18 mouse cellular contexts compared by ENCODE assay signal in genomic region chr14:105584632-105585031, GRCm38 (mm10).
DNase-seq lines count a peak whose midpoint lies in the region; ATAC-seq lines count a peak whose summit lies in the region.
"Had no signal": no experiment of that assay in that cellular context is flagged by ENCODE, and none has a peak within 500 bp of the region (broad histone marks: within the 10 kb centered on the region; RNA-seq: fewer than 3 reads in every experiment).

No protein-coding gene starts in this region.

- H3K4me3 ChIP-seq in limb, embryonic 12.5 days (replicated peaks): no peak overlapping the region
- H3K4me3 ChIP-seq in limb, embryonic 10.5 days: no peak overlapping the region
- H3K4me3 ChIP-seq: embryonic facial prominence, embryonic 12.5 days; forebrain, embryonic 15.5 days; heart, embryonic 13.5 days; hindbrain, embryonic 15.5 days had no signal

- 2% methylated on average over 3 of the region's 3 CpGs for WGBS in limb, embryonic 12.5 days
- 25% methylated on average over 3 of the region's 3 CpGs for WGBS in limb, embryonic 10.5 days

- no peak for ATAC-seq in limb, embryonic 12.5 days (ENCODE audit: insufficient number of reproducible peaks, insufficient read depth, low FRiP score, low TSS enrichment, low read depth)
- ATAC-seq in common myeloid progenitor, adult 5-6 weeks (replicated peaks; ENCODE audit: low read depth, poor library complexity, severe bottlenecking): peak; percentile 89
- ATAC-seq in megakaryocyte progenitor cell, adult 5-6 weeks (replicated peaks; ENCODE audit: poor library complexity): peak; percentile 63
- no peak for ATAC-seq in megakaryocyte, adult 5-6 weeks (ENCODE audit: poor library complexity, severe bottlenecking)
- ATAC-seq: forebrain, embryonic 15.5 days; intestine, embryonic 16.5 days had no signal

- 0 out of 2 replicates have a peak overlapping the region, but pooled peaks have one; percentile 41 for H3K27ac ChIP-seq in limb, embryonic 12.5 days
- no peak overlapping the region for H3K27ac ChIP-seq in limb, embryonic 10.5 days
- H3K27ac ChIP-seq: embryonic facial prominence, embryonic 12.5 days; forebrain, embryonic 15.5 days; heart, embryonic 13.5 days; hindbrain, embryonic 15.5 days had no signal

- H3K9me3 ChIP-seq in limb, embryonic 12.5 days: no peaks in the 10 kb centered on the region
- no peaks in the 10 kb centered on the region for H3K9me3 ChIP-seq in limb, embryonic 10.5 days (replicated peaks)
- H3K9me3 ChIP-seq: embryonic facial prominence, embryonic 12.5 days; forebrain, embryonic 15.5 days; heart, embryonic 13.5 days; hindbrain, embryonic 15.5 days had no signal

- no peak for DNase-seq in limb, embryonic 10.5 days (ENCODE audit: low spot score)
- DNase-seq in heart, postnatal 25 days (ENCODE audit: low spot score): no peak
- no peak for DNase-seq in layer of hippocampus, postnatal 14 days (ENCODE audit: low spot score in 2 of 2)
- DNase-seq: adrenal gland, adult 8-10 months; adrenal gland, postnatal 36 days; cerebellum, adult 2 months; cerebellum, postnatal 10 days; gastrocnemius, postnatal 10 days had no signal

- H3K4me2 ChIP-seq in limb, embryonic 12.5 days: no peak overlapping the region
- H3K4me2 ChIP-seq: embryonic facial prominence, embryonic 12.5 days; forebrain, embryonic 15.5 days; heart, embryonic 13.5 days; hindbrain, embryonic 15.5 days had no signal

- H3K36me3 ChIP-seq in limb, embryonic 12.5 days: no peaks in the 10 kb centered on the region
- H3K36me3 ChIP-seq in limb, embryonic 10.5 days: no peaks in the 10 kb centered on the region
- H3K36me3 ChIP-seq: embryonic facial prominence, embryonic 12.5 days; forebrain, embryonic 15.5 days; G1E; heart, embryonic 13.5 days; hindbrain, embryonic 15.5 days had no signal

- H3K9ac ChIP-seq in limb, embryonic 12.5 days (replicated peaks): no peak overlapping the region
- H3K9ac ChIP-seq: embryonic facial prominence, embryonic 12.5 days; forebrain, embryonic 15.5 days; heart, embryonic 13.5 days; hindbrain, embryonic 15.5 days had no signal

- intact Hi-C loops in heart, postnatal 25 days (cut with DNase I): no loop called here

- peaks cover 49% of the 10 kb centered on the region for H3K4me1 ChIP-seq in limb, embryonic 12.5 days (replicated peaks)
- peaks cover 42% of the 10 kb centered on the region for H3K4me1 ChIP-seq in limb, embryonic 10.5 days

- H3K27me3 ChIP-seq in limb, embryonic 12.5 days: no peaks in the 10 kb centered on the region
- H3K27me3 ChIP-seq in limb, embryonic 10.5 days (ENCODE audit: low read depth, poor library complexity, severe bottlenecking): no peaks in the 10 kb centered on the region
- H3K27me3 ChIP-seq: embryonic facial prominence, embryonic 12.5 days; forebrain, embryonic 15.5 days; heart, embryonic 13.5 days; hindbrain, embryonic 15.5 days had no signal

Comparison
In these comparisons a context has a peak if more than half of its experiments do, and no peak if none do; other contexts are left out.
1. ATAC-seq: peak in common myeloid progenitor, adult 5-6 weeks (single experiment) and megakaryocyte progenitor cell, adult 5-6 weeks (single experiment); none in limb, embryonic 12.5 days (single experiment) and megakaryocyte, adult 5-6 weeks (single experiment).